ENCODE assay signal across 25 mouse cellular contexts in genomic region chr2:106888174-106888573, GRCm38 (mm10).
"Had no signal": no experiment of that assay in that cellular context is flagged by ENCODE, and none has a peak within 500 bp of the region (broad histone marks: within the 10 kb centered on the region; RNA-seq: fewer than 3 reads in every experiment).

No protein-coding gene starts in this region.

- H3K27ac ChIP-seq: heart, embryonic 10.5 days; hindbrain, embryonic 10.5 days; hindbrain, embryonic 12.5 days; hindbrain, embryonic 14.5 days; intestine, embryonic 15.5 days; layer of hippocampus, adult 2 months; left cerebral cortex, adult 2 months; liver, embryonic 13.5 days; liver, embryonic 15.5 days had no signal

- H3K9ac ChIP-seq: hindbrain, embryonic 12.5 days; hindbrain, embryonic 14.5 days; intestine, embryonic 15.5 days; limb, embryonic 12.5 days; liver, embryonic 13.5 days; liver, embryonic 15.5 days had no signal

- H3K4me2 ChIP-seq: hindbrain, embryonic 12.5 days; hindbrain, embryonic 14.5 days; intestine, embryonic 15.5 days; limb, embryonic 12.5 days; liver, embryonic 11.5 days; liver, embryonic 13.5 days; liver, embryonic 15.5 days had no signal

- H3K4me3 ChIP-seq: gastrocnemius, adult 2 months; heart, embryonic 10.5 days; hindbrain, embryonic 10.5 days; hindbrain, embryonic 12.5 days; intestine, embryonic 15.5 days; layer of hippocampus, adult 2 months; left cerebral cortex, adult 2 months; limb, embryonic 12.5 days; liver, embryonic 13.5 days; liver, embryonic 15.5 days had no signal

- H3K27me3 ChIP-seq: hindbrain, embryonic 12.5 days; intestine, embryonic 15.5 days; limb, embryonic 12.5 days; liver, embryonic 13.5 days; liver, embryonic 15.5 days had no signal

- DNase-seq: gastrocnemius, adult 2 months; gastrocnemius, postnatal 10 days; gastrocnemius, postnatal 25 days; heart, postnatal 4 days; kidney, adult 18-20 months; kidney, adult 8-10 months; kidney, postnatal 10 days; kidney, postnatal 25 days; kidney, postnatal 4 days; liver; liver, embryonic 13.5 days had no signal

- ATAC-seq: forebrain, embryonic 16.5 days; hindbrain, embryonic 16.5 days; inflammation-experienced regulatory T-cells, adult 6 months; intestine, embryonic 15.5 days; intestine, postnatal 0 days had no signal

- H3K36me3 ChIP-seq: hindbrain, embryonic 10.5 days; hindbrain, embryonic 12.5 days; intestine, embryonic 15.5 days; limb, embryonic 12.5 days; liver, embryonic 13.5 days; liver, embryonic 15.5 days had no signal

- H3K9me3 ChIP-seq: heart, embryonic 10.5 days; hindbrain, embryonic 10.5 days; hindbrain, embryonic 12.5 days; intestine, embryonic 15.5 days; limb, embryonic 12.5 days; liver, embryonic 13.5 days; liver, embryonic 15.5 days had no signal

- H3K4me1 ChIP-seq: liver, embryonic 13.5 days; liver, embryonic 15.5 days had no signal
